Mouse (Mus musculus) megakaryocyte progenitor cell, adult 5-6 weeks (primary cell): ENCODE measurements at regions not wholly inside any gene's neighbourhood (a gene's known extent, or its start where the extent isn't known, plus 50 kb on each side); places are given as distances from the start of the nearest gene placed in this dataset.

Experiments used
- ATAC-seq: replicated peaks from 2 replicates; pipeline ENCODE4 v1.8.0; 2016; ENCODE audit warnings: mild to moderate bottlenecking, moderate TSS enrichment, inconsistent platforms; ENCODE audit not compliant: poor library complexity

DNA sequence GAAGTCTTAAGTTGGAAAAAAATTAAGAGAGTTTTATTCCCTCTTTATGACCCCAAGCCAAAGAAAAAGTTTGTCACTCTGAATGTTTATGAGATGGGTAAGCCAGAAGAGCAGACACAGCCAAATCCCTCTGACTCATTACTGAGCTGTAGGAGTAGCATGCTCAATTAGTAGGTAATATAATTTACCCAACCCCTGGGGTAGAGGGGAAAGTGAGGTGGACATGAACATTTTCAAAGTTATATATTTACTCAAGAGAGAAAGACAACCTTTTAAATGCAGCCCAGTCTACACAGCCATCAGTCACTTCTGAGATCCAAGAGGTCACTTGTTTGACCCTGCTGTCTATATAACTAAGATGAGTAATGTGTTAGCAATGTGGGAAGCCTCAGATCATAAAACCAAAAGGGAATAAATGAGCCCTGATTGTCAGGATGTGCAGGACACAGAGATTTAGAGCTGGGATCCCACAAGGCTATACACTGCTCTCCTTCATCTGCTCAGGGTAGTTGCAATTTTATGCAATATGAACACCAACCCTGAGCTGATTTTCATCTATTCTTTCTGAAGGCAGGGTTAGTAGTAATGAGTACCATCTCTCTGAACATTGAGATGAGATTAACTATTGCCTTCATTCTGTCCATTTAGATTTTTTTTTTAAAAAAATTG is 114.7 kb upstream of the Ndp start:
- ATAC-seq, result no peak

GRCm38 (mm10) chrX:17017823-17018222 is 106.2 kb upstream of the Ndp start:
- ATAC-seq, result peak; percentile 61; the same call in 1 of the 2 replicates

DNA sequence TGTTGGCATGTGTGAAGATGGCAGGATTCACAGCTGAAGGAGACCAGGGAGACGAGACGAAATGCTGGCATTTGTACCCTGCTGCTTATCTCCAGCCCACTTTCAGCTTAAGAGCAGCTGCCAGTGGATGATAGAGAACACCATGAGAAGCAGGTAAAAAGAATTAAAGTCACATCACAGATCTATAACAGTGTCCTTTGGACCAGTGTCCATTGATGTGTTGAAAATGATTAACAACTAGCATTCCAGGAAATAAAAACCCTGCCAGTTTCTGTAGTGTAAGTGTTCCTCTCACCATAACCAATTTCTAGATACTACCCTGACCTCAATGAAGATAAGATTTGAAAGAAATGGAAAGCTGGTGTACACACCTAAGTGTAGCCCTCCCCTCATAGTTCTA is 97.6 kb upstream of the Ndp start:
- ATAC-seq, result no peak

- no peak for ATAC-seq
These were observed 87.0 kb upstream of the Ndp start for GRCm38 (mm10) chrX:16998578-16998977.
